Mouse (Mus musculus) ES-E14 (cell line): ENCODE results near the gene Kalrn.

ENCODE experiments used
- CHD2 ChIP-seq: IDR thresholded peaks from 2 replicates; pipeline ENCODE4 v1.6.1; 2014; ENCODE audit warnings: mild to moderate bottlenecking, low read depth, low read length, inconsistent platforms
- HCFC1 ChIP-seq: IDR thresholded peaks from 2 replicates; pipeline ENCODE4 v1.6.1; 2012; ENCODE audit warnings: low read length, inconsistent platforms, borderline replicate concordance; ENCODE audit not compliant: insufficient read depth
- ZNF384 ChIP-seq: IDR thresholded peaks from 2 replicates; pipeline ENCODE4 v1.6.1; 2012; ENCODE audit warnings: low read depth, low read length, inconsistent platforms

GRCm38 (mm10) chr16:34516891-34517398, 56.4 kb downstream of the Kalrn start:
- TF ChIP-seq HCFC1 (no peak), ZNF384 (no peak), CHD2 (no peak)
